Mouse (Mus musculus): ENCODE measurements around the gene S100a2. TPM values are rescaled to one million over a fixed set of nuclear protein-coding genes. Genes with fewer than 3 reads are reported as not detected.
A peak's percentile ranks its signal among the peaks of the same experiment; 100 is the strongest.

Gene S100a2
- total and polyA plus RNA-seq, 2 experiments from 2014 or later: not detected

DNA sequence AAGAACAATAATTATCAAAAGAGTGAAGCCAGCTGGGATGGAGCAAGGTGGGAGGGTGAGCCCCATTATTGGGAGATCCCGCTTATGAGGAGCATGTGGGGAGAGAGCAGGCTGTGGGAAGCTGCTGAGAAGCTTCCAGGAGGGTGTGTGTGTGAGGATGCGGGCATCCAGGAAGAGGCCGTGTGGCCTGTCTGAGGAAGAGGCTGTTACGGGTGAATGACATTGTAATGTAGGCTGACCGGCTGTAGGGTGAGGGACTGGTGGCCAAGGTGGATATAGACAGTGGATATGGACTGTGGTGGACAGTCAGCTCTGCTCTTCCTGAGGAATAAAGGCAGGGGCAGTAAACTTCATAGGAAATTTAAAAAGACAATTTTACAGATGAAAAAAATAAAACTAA is 35.4 kb downstream of the S100a2 start:
- no peak overlapping the region for H3K4me2 ChIP-seq (ENCODE audit: low read depth, low read length, poor library complexity, severe bottlenecking)
- no peak for TF ChIP-seq CTCF (IDR thresholded peaks at IDR 0.05)
- no peaks in the 10 kb centered on the region for H3K36me3 ChIP-seq (ENCODE audit: insufficient read depth, low read length)
- DNase-seq (ENCODE audit: low spot score) (no peak), ATAC-seq (ENCODE audit: low FRiP score) (no peak)
- H3K27me3 ChIP-seq (ENCODE audit: insufficient read depth, low read length): no peaks in the 10 kb centered on the region
- 82% methylated on average over 5 of the region's 5 CpGs for WGBS
- no peak overlapping the region for H3K27ac ChIP-seq (ENCODE audit: low read depth, low read length)
- no peak overlapping the region for H3K4me3 ChIP-seq (ENCODE audit: low read depth, low read length)
- 0 out of 2 replicates have a peak, but pooled peaks cover 12% of the 10 kb centered on the region for H3K4me1 ChIP-seq (ENCODE audit: insufficient read depth, low read length)
- no peaks in the 10 kb centered on the region for H3K9me3 ChIP-seq (ENCODE audit: low read length)
- no peak overlapping the region for H3K9ac ChIP-seq (replicated peaks; ENCODE audit: low read length, poor library complexity, severe bottlenecking)

DNA sequence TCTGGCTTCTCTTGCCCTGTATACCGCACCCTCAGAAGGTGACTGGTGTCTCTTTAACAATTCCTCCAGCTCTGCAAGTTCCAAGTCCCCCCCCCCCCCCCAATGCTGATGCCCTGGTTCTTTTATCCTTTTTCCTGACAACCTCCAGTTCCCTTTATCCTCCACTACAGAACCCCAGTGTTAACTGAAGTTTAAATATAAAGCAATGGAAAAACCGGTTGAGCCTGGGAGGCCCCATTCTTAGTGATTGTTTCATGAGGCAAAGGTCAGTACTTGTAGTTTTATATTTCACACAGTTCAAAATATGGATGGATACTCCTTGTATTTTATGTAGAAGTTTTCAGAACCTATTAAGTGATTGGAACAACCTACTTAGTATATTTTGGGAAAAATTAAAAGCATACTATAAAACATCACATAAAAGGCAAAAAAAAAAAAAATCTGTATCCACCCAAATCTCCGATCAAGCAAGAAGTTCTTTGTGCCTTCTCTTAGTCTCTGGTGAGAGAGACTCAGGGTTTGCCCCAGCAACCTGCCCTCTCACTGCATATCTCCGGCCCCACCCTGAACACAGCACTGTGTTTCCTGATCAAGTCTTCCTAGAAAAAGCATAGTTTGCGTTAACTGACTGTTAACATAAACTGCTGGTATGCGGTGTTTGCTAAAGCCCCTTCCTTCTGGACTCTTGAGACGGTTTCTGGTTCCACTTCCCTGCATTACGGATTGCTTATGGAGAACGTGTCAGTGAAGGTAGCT is 36.4 kb downstream of the S100a2 start:
- H3K4me3 ChIP-seq (ENCODE audit: low read depth, low read length): no peak overlapping the region
- WGBS: 71% methylated on average over 9 of the region's 9 CpGs
- no peaks in the 10 kb centered on the region for H3K36me3 ChIP-seq (ENCODE audit: insufficient read depth, low read length)
- no peak overlapping the region for H3K4me2 ChIP-seq (ENCODE audit: low read depth, low read length, poor library complexity, severe bottlenecking)
- DNase-seq (ENCODE audit: low spot score) (no peak), ATAC-seq (ENCODE audit: low FRiP score) (no peak)
- no peaks in the 10 kb centered on the region for H3K27me3 ChIP-seq (ENCODE audit: insufficient read depth, low read length)
- no peak for TF ChIP-seq CTCF (IDR thresholded peaks at IDR 0.05)
- 0 out of 2 replicates have a peak, but pooled peaks cover 12% of the 10 kb centered on the region for H3K4me1 ChIP-seq (ENCODE audit: insufficient read depth, low read length)
- no peak overlapping the region for H3K27ac ChIP-seq (ENCODE audit: low read depth, low read length)
- H3K9ac ChIP-seq (replicated peaks; ENCODE audit: low read length, poor library complexity, severe bottlenecking): no peak overlapping the region
- no peaks in the 10 kb centered on the region for H3K9me3 ChIP-seq (ENCODE audit: low read length)

DNA sequence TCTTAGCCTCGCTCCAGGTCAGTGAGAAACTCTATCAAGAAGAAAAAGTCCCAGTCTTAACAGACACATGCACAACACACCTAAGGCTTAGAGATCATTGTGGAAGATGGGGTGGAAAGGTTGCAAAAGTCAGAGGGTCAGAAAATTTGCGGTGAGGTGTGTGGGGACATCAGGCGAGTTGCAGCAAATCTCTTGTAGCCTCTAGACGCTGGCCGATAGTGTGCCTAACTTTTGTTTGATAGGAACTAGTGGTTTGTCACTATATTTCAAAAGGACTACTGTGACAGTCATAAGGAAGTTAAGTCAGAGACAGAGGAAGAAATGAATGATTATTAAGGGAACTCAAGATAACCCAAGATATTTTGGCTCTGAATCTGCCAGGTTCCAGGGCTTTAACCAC is 37.3 kb downstream of the S100a2 start:
- 95% methylated on average over 5 of the region's 5 CpGs for WGBS
- H3K36me3 ChIP-seq (ENCODE audit: insufficient read depth, low read length): no peaks in the 10 kb centered on the region
- no peak overlapping the region for H3K27ac ChIP-seq (ENCODE audit: low read depth, low read length)
- H3K27me3 ChIP-seq (ENCODE audit: insufficient read depth, low read length): no peaks in the 10 kb centered on the region
- no peaks in the 10 kb centered on the region for H3K9me3 ChIP-seq (ENCODE audit: low read length)
- no peak overlapping the region for H3K4me2 ChIP-seq (ENCODE audit: low read depth, low read length, poor library complexity, severe bottlenecking)
- H3K9ac ChIP-seq (replicated peaks; ENCODE audit: low read length, poor library complexity, severe bottlenecking): no peak overlapping the region
- no peak overlapping the region for H3K4me3 ChIP-seq (ENCODE audit: low read depth, low read length)
- ATAC-seq (ENCODE audit: low FRiP score): no peak
- H3K4me1 ChIP-seq (ENCODE audit: insufficient read depth, low read length): 0 out of 2 replicates have a peak, but pooled peaks cover 12% of the 10 kb centered on the region
- no peak for TF ChIP-seq CTCF (IDR thresholded peaks at IDR 0.05)
- DNase-seq (ENCODE audit: low spot score): no peak

DNA sequence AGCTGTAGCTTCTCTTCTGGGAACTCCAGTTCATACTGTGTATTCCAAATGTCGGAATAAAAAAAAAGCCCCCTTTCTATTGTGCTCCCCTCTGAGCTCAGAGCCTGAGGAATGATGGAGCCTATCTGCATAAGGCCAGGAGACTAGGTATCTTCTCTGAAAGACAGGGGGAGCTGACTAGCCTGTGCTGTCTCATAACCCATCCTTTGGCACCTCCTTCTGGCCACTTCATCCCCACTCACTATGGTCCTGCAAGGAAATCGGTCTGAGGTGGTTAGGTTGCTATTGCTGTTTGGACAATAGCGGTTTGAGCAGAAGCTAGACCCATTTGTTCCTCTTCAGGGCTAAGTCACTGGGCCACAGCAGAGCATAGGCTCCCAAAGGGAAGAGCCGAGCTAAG is 37.8 kb downstream of the S100a2 start:
- H3K27me3 ChIP-seq (ENCODE audit: insufficient read depth, low read length): no peaks in the 10 kb centered on the region
- no peak for ATAC-seq (ENCODE audit: low FRiP score)
- H3K9me3 ChIP-seq (ENCODE audit: low read length): no peaks in the 10 kb centered on the region
- no peak overlapping the region for H3K4me2 ChIP-seq (ENCODE audit: low read depth, low read length, poor library complexity, severe bottlenecking)
- peak; percentile 79 for TF ChIP-seq CTCF (IDR thresholded peaks at IDR 0.05)
- DNase-seq (ENCODE audit: low spot score): peak; percentile 39
- WGBS: 62% methylated on average over 4 of the region's 4 CpGs
- no peak overlapping the region for H3K4me3 ChIP-seq (ENCODE audit: low read depth, low read length)
- H3K27ac ChIP-seq (ENCODE audit: low read depth, low read length): no peak overlapping the region
- no peak overlapping the region for H3K9ac ChIP-seq (replicated peaks; ENCODE audit: low read length, poor library complexity, severe bottlenecking)
- 0 out of 2 replicates have a peak, but pooled peaks cover 12% of the 10 kb centered on the region for H3K4me1 ChIP-seq (ENCODE audit: insufficient read depth, low read length)
- H3K36me3 ChIP-seq (ENCODE audit: insufficient read depth, low read length): no peaks in the 10 kb centered on the region

DNA sequence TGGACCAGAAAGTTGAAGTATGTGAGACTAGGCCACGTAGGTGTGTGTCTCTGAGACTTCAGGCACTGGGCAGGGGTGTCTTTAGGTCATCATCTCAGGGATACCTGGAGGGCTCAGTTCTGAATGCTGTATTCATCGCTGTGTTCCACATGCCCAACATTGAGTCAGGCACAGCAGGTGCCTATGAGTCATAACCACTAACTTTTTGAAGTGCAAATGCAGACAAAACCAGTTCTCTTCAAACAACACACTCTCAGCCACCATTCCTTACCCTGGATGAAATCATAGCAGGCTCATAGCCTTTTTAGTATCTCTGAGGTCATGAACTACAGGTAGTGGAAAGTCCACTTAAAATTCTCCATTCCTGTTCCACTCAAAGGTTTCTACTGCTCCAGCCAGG is 39.3 kb downstream of the S100a2 start:
- ATAC-seq (ENCODE audit: low FRiP score) (no peak), DNase-seq (ENCODE audit: low spot score) (no peak)
- Histone ChIP-seq H3K9me3 (ENCODE audit: low read length) (no peaks in the 10 kb centered on the region), H3K27ac (ENCODE audit: low read depth, low read length) (no peak overlapping the region), H3K9ac (replicated peaks; ENCODE audit: low read length, poor library complexity, severe bottlenecking) (no peak overlapping the region), H3K36me3 (ENCODE audit: insufficient read depth, low read length) (no peaks in the 10 kb centered on the region), H3K4me3 (ENCODE audit: low read depth, low read length) (no peak overlapping the region), H3K4me1 (ENCODE audit: insufficient read depth, low read length) (0 out of 2 replicates have a peak, but pooled peaks cover 2% of the 10 kb centered on the region), H3K27me3 (ENCODE audit: insufficient read depth, low read length) (no peaks in the 10 kb centered on the region), H3K4me2 (ENCODE audit: low read depth, low read length, poor library complexity, severe bottlenecking) (no peak overlapping the region)
- no peak for TF ChIP-seq CTCF (IDR thresholded peaks at IDR 0.05)
- WGBS: 77% methylated on average over 2 of the region's 2 CpGs

DNA sequence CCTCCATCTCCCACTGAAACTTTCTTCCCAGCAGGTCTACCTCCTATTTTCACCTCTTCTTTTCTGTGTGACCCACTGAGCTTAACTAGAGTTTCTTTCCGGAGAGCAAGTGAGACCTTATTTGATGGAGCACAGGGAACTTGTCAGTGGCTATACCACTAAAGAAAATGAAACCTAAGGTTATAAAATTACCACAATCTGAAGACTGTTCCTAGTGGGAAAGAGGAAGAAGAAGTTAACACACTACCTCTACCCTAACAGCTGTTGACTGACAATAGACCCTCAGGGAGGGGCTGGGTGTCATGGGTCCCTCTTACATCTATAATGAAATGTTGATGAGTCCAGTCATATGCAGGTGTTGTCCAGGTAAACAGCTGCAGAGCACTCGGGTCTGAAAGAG is 41.9 kb downstream of the S100a2 start:
- 76% methylated on average over 2 of the region's 2 CpGs for WGBS
- Histone ChIP-seq H3K4me3 (ENCODE audit: low read depth, low read length) (no peak overlapping the region), H3K36me3 (ENCODE audit: insufficient read depth, low read length) (no peaks in the 10 kb centered on the region), H3K9ac (replicated peaks; ENCODE audit: low read length, poor library complexity, severe bottlenecking) (no peak overlapping the region), H3K9me3 (ENCODE audit: low read length) (no peaks in the 10 kb centered on the region), H3K27me3 (ENCODE audit: insufficient read depth, low read length) (no peaks in the 10 kb centered on the region), H3K27ac (ENCODE audit: low read depth, low read length) (no peak overlapping the region), H3K4me2 (ENCODE audit: low read depth, low read length, poor library complexity, severe bottlenecking) (no peak overlapping the region), H3K4me1 (ENCODE audit: insufficient read depth, low read length) (no peaks in the 10 kb centered on the region)
- DNase-seq (ENCODE audit: low spot score) (no peak), ATAC-seq (ENCODE audit: low FRiP score) (no peak)
- TF ChIP-seq CTCF (IDR thresholded peaks at IDR 0.05): no peak

Measured in midbrain, postnatal 0 days (tissue).